Mouse (Mus musculus) megakaryocyte, embryonic 14.5 days (primary cell): ENCODE measurements around the gene Egln1.

ENCODE experiments used
- FLI1 ChIP-seq: IDR thresholded peaks from 2 replicates; pipeline ENCODE4 v1.6.1; 2012; ENCODE audit warnings: low read length, inconsistent platforms, mixed read lengths
- GATA1 ChIP-seq: IDR thresholded peaks from 3 replicates; pipeline ENCODE4 v1.6.1; 2012; ENCODE audit warnings: mixed read lengths, low read length, inconsistent platforms, borderline replicate concordance

GRCm38 (mm10) chr8:124936699-124937098, 12.4 kb downstream of the Egln1 start:
- TF ChIP-seq GATA1 (no peak), FLI1 (no peak)
